Mouse (Mus musculus): ENCODE results near the gene Lmcd1. TPM values are rescaled to one million over a fixed set of nuclear protein-coding genes. Genes with fewer than 3 reads are reported as not detected.
A peak's percentile ranks its signal among the peaks of the same experiment; 100 is the strongest.
"Not testable (repeated sequence)": the region's sequence is repeated elsewhere in the genome, so short reads cannot be mapped to it uniquely, and the experiment has no call there.

Lmcd1 gene
- polyA plus RNA-seq (2016; fragmentation: Nextera tagmentation; extraction: Ambion mirVana): 1.1 and 2.3 TPM in 2 replicates

DNA sequence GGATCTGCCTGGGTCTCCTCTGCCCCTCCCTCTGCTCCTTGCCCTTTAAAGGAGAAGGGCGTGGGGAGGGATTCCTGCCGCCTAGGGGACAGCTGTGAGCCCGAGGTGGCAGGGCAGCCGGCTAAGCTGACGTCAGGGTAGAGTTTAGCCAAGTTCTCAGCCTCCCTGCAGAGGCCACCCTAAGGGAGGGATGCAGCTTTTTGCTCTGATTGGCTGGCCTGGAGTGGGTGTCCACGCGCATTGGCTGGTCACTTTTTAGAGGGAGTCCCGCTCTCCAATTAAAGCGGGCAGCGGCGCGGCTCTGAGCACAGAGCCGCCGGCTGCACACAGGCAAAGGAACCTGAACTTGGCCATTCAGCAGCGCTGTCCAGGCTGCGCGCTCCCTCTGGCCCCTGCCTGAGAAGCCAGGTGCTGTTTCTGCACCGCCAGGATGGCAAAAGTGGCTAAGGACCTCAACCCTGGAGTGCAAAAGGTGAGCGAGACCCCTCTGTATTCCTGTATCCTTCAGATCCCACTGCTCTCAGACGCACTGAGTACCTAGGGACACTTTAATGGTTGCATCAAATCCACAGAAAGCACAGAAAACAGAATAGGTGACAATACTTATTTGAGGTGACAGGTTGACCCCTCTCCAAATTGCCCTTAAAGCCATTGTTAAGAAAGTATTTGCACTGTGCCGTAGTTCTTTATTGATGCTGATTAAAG, at the start of gene Lmcd1:
Gene Lmcd1, plus strand, starts transcription at position 258 of the 705 bp plus-strand sequence.
- H3K9me3 ChIP-seq: no peaks in the 10 kb centered on the region
- H3K4me3 ChIP-seq: peak within 1 kb of the TSS; percentile 44
- peaks cover 38% of the 10 kb centered on the region for H3K27me3 ChIP-seq (ENCODE audit: poor library complexity, severe bottlenecking)
- H3K27ac ChIP-seq: peak within 1 kb of the TSS; percentile 53; the same call in 1 of the 2 replicates
- peaks cover 19% of the 10 kb centered on the region for H3K4me1 ChIP-seq
- 3% methylated on average over 21 of the region's 21 CpGs for WGBS
- H3K36me3 ChIP-seq (replicated peaks): no peaks in the 10 kb centered on the region
- DNase-seq (ENCODE audit: extremely low spot score, low spot score): peak; percentile 83

DNA sequence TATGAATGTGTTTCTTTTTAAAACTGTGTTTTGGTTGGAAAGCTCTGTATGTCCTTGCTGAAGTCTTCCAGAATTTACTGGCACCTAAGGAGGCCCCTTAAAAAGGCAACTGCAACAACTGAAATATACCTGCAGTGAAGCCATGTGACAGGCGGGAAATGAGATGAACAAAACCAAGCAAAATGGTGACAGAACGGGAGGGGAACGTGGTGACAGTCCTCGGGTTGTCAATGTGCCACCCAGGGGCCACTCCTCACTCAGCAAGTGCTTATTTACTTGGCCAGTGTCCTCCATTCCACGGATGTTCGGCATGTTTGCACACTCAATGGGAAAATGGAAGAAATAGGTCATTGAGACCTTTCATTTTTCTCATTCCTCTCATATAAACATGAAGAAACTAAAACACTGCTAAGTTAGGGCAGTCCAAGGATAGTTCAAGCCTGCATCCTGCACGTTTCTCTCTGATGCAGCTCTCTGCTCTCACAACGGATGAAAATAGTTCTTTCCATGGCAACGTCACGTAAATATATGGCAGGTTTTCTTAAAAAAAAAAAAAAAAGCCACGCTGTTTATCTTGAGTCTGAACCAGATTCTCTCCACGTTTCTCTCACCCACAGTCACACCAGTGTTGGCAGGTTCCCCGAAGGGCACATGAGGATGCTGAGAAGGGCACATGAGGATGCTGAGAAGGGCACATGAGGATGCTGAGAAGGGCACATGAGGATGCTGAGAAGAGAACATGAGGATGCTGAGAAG, 49.5 kb upstream of the Lmcd1 start:
- H3K36me3 ChIP-seq (replicated peaks): no peaks in the 10 kb centered on the region
- DNase-seq (ENCODE audit: extremely low spot score, low spot score): no peak
- WGBS: 87% methylated on average over 13 of the region's 13 CpGs
- no peak overlapping the region for H3K4me3 ChIP-seq
- H3K4me1 ChIP-seq: no peaks in the 10 kb centered on the region
- no peaks in the 10 kb centered on the region for H3K27me3 ChIP-seq (ENCODE audit: poor library complexity, severe bottlenecking)
- no peak overlapping the region for H3K27ac ChIP-seq
- H3K9me3 ChIP-seq: no peaks in the 10 kb centered on the region

DNA sequence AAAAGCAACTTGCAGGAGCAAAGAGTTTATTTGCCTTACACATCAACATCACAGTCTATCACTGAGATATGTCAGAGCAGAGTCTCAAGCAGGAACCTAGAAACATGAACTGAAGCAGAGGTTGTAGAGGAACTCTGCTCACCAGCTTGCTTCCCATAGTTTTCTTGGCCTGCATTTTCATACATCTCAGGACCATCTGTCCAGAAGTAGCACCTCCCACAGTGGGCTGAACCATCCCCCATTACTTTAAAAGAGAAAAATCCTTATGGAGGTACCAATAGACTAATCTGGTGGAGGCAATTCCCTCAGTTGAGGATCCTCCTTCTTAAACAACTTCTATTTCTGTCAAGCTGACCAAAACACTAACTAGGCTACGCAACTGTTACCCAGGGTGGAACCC, 36.8 kb upstream of the Lmcd1 start:
- no peak for DNase-seq (ENCODE audit: extremely low spot score, low spot score)
- Histone ChIP-seq H3K4me3 (no peak overlapping the region), H3K9me3 (no peaks in the 10 kb centered on the region), H3K27me3 (ENCODE audit: poor library complexity, severe bottlenecking) (no peaks in the 10 kb centered on the region), H3K4me1 (no peaks in the 10 kb centered on the region), H3K36me3 (replicated peaks) (no peaks in the 10 kb centered on the region), H3K27ac (no peak overlapping the region)
- 88% methylated on average over 1 of the region's 1 CpGs for WGBS

DNA sequence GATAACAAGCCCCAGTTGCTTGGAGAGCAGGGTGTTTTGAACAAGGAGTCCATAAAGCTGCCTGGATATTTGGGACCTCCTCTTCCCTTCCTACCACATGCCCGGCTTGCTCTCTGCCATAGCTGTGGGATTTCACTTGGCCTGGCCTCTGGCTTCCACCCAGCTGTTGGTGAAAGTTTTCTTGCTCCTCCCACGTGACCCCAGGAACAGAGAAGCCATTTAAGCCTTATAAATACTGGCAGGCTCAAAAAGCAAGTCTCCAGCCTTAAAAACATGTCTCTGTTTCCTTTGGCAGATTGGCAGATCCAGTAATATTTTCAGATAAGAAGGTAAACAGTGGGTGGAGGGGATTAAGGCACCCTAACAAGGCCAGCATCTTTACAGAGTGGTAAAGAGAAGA, 31.3 kb upstream of the Lmcd1 start:
- H3K27ac ChIP-seq: no peak overlapping the region
- no peaks in the 10 kb centered on the region for H3K27me3 ChIP-seq (ENCODE audit: poor library complexity, severe bottlenecking)
- no peak for DNase-seq (ENCODE audit: extremely low spot score, low spot score)
- no peaks in the 10 kb centered on the region for H3K9me3 ChIP-seq
- no peaks in the 10 kb centered on the region for H3K36me3 ChIP-seq (replicated peaks)
- WGBS: 69% methylated on average over 2 of the region's 2 CpGs
- H3K4me1 ChIP-seq: no peaks in the 10 kb centered on the region
- no peak overlapping the region for H3K4me3 ChIP-seq

DNA sequence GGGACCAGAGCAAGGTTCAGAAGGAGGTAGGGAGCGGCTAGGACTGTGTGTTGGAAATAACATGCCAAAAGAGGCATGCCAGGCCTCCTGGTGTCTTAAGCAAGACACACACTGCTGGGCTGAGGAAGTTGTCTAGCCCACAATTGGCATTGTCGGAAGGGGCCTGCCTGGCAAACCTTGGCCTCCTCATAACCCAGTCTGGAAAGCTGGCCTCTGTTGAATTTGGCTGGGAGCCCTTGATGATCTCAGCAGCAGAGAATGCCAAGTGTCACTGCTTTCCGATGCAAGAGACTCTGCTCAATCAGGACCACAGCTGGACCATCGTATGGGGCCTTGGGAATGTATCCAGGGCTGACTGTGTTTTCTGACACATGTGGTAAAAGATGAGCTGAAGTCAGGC, 27.9 kb upstream of the Lmcd1 start:
- no peaks in the 10 kb centered on the region for H3K36me3 ChIP-seq (replicated peaks)
- H3K4me1 ChIP-seq: no peaks in the 10 kb centered on the region
- WGBS: 86% methylated on average over 4 of the region's 4 CpGs
- H3K4me3 ChIP-seq: no peak overlapping the region
- no peak overlapping the region for H3K27ac ChIP-seq
- no peak for DNase-seq (ENCODE audit: extremely low spot score, low spot score)
- no peaks in the 10 kb centered on the region for H3K9me3 ChIP-seq
- H3K27me3 ChIP-seq (ENCODE audit: poor library complexity, severe bottlenecking): no peaks in the 10 kb centered on the region

DNA sequence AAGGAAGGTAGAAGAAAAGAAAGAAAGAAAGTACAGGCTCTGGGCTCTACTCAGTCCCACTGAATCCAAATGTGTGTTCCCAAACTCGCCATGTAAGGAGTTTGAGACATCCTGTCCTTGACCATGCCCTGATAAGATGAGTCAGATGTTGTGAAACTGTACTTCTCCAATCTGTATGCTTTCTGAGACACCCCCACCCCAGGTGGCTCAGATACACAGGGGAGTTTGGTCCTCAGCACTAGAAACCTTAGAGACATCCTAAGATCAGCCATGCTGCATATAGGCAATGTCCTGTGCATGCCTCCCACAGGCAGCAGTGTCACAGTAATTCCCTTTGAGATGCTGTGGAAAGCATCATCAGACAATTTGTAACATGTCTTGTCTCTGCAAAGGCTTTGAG, 26.9 kb upstream of the Lmcd1 start:
- H3K36me3 ChIP-seq (replicated peaks): no peaks in the 10 kb centered on the region
- 79% methylated on average over 1 of the region's 1 CpGs for WGBS
- H3K27ac ChIP-seq: no peak overlapping the region
- H3K27me3 ChIP-seq (ENCODE audit: poor library complexity, severe bottlenecking): no peaks in the 10 kb centered on the region
- no peak overlapping the region for H3K4me3 ChIP-seq
- H3K9me3 ChIP-seq: no peaks in the 10 kb centered on the region
- no peak for DNase-seq (ENCODE audit: extremely low spot score, low spot score)
- H3K4me1 ChIP-seq: no peaks in the 10 kb centered on the region

DNA sequence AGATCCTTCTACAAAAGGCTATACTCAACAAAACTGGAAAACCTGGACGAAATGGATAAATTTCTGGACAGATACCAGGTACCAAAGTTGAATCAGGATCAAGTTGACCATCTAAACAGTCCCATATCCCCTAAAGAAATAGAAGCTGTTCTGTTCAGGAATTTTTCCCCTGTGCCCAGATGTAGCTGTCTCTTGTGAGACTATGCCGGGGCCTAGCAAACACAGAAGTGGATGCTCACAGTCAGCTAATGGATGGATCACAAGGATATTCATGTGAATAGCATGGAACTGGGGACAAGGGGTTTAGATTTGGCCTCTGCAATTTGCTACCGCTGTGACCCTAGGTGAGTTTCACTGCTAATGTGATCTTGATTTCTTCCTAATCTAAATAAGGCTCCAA, 19.6 kb upstream of the Lmcd1 start:
- not testable (repeated sequence) for H3K4me1 ChIP-seq; DNase-seq (ENCODE audit: extremely low spot score, low spot score); H3K4me3 ChIP-seq; H3K9me3 ChIP-seq; H3K36me3 ChIP-seq (replicated peaks); H3K27ac ChIP-seq; H3K27me3 ChIP-seq (ENCODE audit: poor library complexity, severe bottlenecking)
- 87% methylated on average over 3 of the region's 3 CpGs for WGBS

DNA sequence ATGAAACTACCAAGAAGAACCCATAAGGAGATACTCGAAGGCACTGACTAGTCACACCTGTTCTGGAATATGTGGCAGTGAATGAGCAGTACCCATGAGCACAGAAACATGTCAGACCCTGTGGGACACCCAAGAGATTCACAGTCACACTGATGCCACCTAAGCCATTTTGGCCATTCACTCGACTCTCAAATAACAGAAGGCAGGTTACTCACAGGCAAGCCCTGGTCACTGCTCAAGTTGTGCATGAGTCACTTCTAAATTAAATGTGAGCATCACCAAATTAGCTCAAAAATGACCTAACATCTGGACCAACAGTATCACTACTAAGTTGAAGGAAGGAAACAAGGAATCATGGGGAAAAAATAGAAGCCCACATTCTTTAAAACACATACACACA, 18.6 kb upstream of the Lmcd1 start:
- no peaks in the 10 kb centered on the region for H3K36me3 ChIP-seq (replicated peaks)
- no peaks in the 10 kb centered on the region for H3K27me3 ChIP-seq (ENCODE audit: poor library complexity, severe bottlenecking)
- no peak for DNase-seq (ENCODE audit: extremely low spot score, low spot score)
- H3K9me3 ChIP-seq: no peaks in the 10 kb centered on the region
- no peak overlapping the region for H3K27ac ChIP-seq
- WGBS: 81% methylated on average over 2 of the region's 2 CpGs
- no peaks in the 10 kb centered on the region for H3K4me1 ChIP-seq
- H3K4me3 ChIP-seq: no peak overlapping the region

DNA sequence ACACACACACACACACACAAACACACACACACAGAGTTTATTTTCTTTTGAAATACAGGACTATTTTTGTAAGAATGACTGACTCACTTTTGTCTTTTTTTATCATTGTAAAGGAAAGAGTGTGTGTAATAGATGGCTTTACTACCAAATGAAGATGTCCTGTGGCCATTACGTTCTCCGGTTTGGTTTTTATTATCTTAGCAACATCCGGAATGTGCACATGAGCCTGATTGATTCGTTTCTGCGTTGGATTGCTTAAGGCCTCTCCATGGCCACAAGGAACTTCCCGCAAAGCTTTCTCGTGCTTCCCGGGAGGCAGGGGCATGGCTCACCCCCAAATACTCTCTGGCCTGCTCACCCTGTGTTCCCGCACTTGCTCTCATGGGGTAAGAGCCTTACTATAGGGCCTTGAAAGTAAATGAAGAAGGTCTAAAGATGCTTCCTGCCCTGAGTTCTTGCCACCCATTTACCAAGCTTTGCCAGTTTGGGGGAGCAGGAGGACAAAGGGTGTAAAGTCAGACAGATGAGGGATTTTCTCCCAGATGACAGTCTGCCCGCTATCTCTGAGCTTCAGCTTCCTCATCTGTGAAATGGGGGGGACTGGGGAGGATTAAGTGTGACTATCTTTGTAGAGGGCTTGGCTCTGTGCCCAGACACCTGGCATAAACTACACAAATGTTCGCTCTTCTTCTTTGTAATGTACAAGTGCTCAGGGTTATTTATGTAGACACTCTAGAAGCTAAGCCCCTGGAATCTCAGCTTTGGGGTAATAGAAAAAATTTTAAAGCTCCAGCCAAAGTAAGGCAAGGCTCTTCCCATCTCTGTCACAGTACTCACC, 18.0 kb upstream of the Lmcd1 start:
- Histone ChIP-seq H3K4me1 (no peaks in the 10 kb centered on the region), H3K36me3 (replicated peaks) (no peaks in the 10 kb centered on the region), H3K4me3 (no peak overlapping the region), H3K27me3 (ENCODE audit: poor library complexity, severe bottlenecking) (no peaks in the 10 kb centered on the region), H3K27ac (no peak overlapping the region), H3K9me3 (no peaks in the 10 kb centered on the region)
- 91% methylated on average over 11 of the region's 11 CpGs for WGBS
- no peak for DNase-seq (ENCODE audit: extremely low spot score, low spot score)

DNA sequence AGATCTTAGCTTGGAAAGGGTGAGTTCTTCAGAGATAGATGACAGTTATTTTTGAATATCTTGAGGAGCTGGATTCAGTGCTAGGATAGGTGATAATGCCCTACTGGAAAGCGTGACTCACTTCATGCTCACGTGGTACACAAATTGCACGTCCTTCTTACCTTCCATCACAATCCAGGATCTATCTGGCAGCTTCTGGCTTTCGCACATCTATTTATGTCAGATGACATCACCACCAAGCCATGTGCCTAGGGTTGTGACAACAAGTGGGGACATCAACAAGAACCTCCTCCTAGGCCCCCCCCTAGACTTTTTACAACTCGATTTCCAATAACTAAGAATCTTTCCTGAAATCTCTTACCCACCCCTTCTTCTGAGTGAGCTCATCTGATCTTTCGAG, 17.0 kb upstream of the Lmcd1 start:
- Histone ChIP-seq H3K4me3 (no peak overlapping the region), H3K27me3 (ENCODE audit: poor library complexity, severe bottlenecking) (no peaks in the 10 kb centered on the region), H3K9me3 (no peaks in the 10 kb centered on the region), H3K4me1 (no peaks in the 10 kb centered on the region), H3K36me3 (replicated peaks) (no peaks in the 10 kb centered on the region), H3K27ac (no peak overlapping the region)
- DNase-seq (ENCODE audit: extremely low spot score, low spot score): no peak
- WGBS: 90% methylated on average over 6 of the region's 6 CpGs

DNA sequence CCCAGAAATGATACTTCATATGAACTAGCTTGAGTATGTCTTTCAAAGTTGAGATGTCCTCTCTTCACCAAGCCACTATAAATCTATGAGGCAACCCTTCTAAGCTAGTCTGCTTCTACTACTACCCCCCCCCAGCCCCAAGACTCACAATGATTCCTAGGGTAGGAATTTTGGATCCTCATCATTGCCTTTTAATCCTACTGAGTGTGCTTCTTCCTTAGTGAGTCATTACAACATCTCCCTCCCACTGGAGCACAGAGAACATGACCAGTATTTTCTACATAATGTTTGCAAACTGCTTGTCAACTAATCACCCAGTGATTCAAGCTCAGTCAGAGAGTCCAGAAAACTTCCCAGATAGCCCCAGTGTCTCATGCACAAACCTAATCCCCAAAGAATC, 12.5 kb upstream of the Lmcd1 start:
- Histone ChIP-seq H3K4me1 (no peaks in the 10 kb centered on the region), H3K36me3 (replicated peaks) (no peaks in the 10 kb centered on the region), H3K4me3 (no peak overlapping the region), H3K27me3 (ENCODE audit: poor library complexity, severe bottlenecking) (no peaks in the 10 kb centered on the region), H3K9me3 (no peaks in the 10 kb centered on the region), H3K27ac (no peak overlapping the region)
- no peak for DNase-seq (ENCODE audit: extremely low spot score, low spot score)

DNA sequence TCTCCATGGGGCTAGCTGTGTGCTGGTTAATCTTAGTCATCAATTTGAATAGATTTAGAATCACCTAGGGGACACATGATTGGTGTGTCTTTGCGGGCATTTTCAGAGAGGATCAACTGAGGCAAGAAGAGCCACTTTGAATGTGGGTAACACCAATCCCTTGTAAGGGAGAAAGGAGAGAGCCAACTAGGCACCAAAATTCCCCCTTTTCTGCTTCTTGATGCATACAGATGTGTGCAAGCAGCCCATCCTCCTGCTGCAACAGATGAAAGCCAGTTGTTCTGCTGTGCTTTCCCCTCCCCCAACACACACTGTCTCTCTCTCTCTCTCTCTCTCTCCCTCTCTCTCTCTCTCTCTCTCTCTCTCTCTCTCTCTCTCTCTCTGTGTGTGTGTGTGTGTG, 9.2 kb upstream of the Lmcd1 start:
- H3K4me1 ChIP-seq: no peaks in the 10 kb centered on the region
- no peak overlapping the region for H3K4me3 ChIP-seq
- no peaks in the 10 kb centered on the region for H3K27me3 ChIP-seq (ENCODE audit: poor library complexity, severe bottlenecking)
- no peak overlapping the region for H3K27ac ChIP-seq
- WGBS: 92% methylated on average over 1 of the region's 1 CpGs
- no peaks in the 10 kb centered on the region for H3K9me3 ChIP-seq
- DNase-seq (ENCODE audit: extremely low spot score, low spot score): no peak
- no peaks in the 10 kb centered on the region for H3K36me3 ChIP-seq (replicated peaks)

DNA sequence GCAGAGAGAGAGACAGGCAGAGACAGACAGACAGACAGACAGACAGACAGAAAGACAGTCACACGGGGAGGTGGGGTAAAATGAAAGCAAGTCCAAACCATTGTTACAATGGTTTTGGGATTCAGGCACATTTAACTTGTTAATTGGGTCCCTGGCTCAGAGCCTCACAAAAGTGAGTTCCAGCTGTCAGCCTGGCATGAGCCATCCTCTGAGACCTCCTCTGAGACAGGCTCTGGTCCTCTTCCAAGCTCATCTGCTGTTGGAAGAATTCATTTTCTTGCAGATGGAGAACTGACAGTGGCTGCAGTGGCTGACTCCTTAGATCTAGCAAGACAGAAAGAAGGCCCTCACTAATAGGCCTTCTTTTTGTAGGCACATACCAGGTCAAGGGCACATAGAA, 6.9 kb upstream of the Lmcd1 start:
- Histone ChIP-seq H3K9me3 (no peaks in the 10 kb centered on the region), H3K27me3 (ENCODE audit: poor library complexity, severe bottlenecking) (no peaks in the 10 kb centered on the region), H3K4me1 (no peaks in the 10 kb centered on the region), H3K36me3 (replicated peaks) (no peaks in the 10 kb centered on the region), H3K4me3 (no peak overlapping the region), H3K27ac (no peak overlapping the region)
- WGBS: 71% methylated on average over 1 of the region's 1 CpGs
- no peak for DNase-seq (ENCODE audit: extremely low spot score, low spot score)
